Mouse (Mus musculus) kidney, embryonic 15.5 days (tissue): ENCODE measurements around the gene Cdk2. TPM values are rescaled to one million over a fixed set of nuclear protein-coding genes. Genes with fewer than 3 reads are reported as not detected.
"Not testable (repeated sequence)": the region's sequence is repeated elsewhere in the genome, so short reads cannot be mapped to it uniquely, and the experiment has no call there.

Experiments
- ATAC-seq: fragments of 200-750 bp; cut with Nextera tagmentation; replicated peaks from 2 replicates; pipeline ENCODE4 v1.8.0; 2017; ENCODE audit warnings: moderate TSS enrichment; ENCODE audit not compliant: low FRiP score
- H3K27ac ChIP-seq: fragments of 300-500 bp; sonication (generic); 2 replicates; pipeline ENCODE4 v1.5.1; 2015; ENCODE audit warnings: mild to moderate bottlenecking, inconsistent platforms
- H3K27me3 ChIP-seq: fragments of 300-500 bp; sonication (generic); 2 replicates; pipeline ENCODE4 v1.6.1; 2015; ENCODE audit warnings: inconsistent platforms
- H3K36me3 ChIP-seq: fragments of 300-500 bp; sonication (generic); 2 replicates; pipeline ENCODE4 v1.6.1; 2015; ENCODE audit warnings: inconsistent platforms
- H3K4me1 ChIP-seq: fragments of 300-500 bp; sonication (generic); 2 replicates; pipeline ENCODE4 v1.6.1; 2015; ENCODE audit warnings: inconsistent platforms
- H3K4me2 ChIP-seq: fragments of 300-500 bp; sonication (generic); 2 replicates; pipeline ENCODE4 v1.6.1; 2015; ENCODE audit warnings: moderate library complexity, mild to moderate bottlenecking, inconsistent platforms
- H3K4me3 ChIP-seq: fragments of 300-500 bp; sonication (generic); replicated peaks from 2 replicates; pipeline ENCODE4 v1.5.1; 2015; ENCODE audit warnings: mild to moderate bottlenecking, inconsistent platforms
- H3K9ac ChIP-seq: fragments of 300-500 bp; sonication (generic); 2 replicates; pipeline ENCODE4 v1.6.1; 2015; ENCODE audit warnings: mild to moderate bottlenecking, inconsistent platforms
- H3K9me3 ChIP-seq: fragments of 300-500 bp; sonication (generic); replicated peaks from 2 replicates; pipeline ENCODE4 v1.6.1; 2016; ENCODE audit warnings: inconsistent platforms
- WGBS: fragments of 180-500 bp; shearing (Covaris S2); methylation state at CpG from one replicate; pipeline ENCODE4 v1.1.7; 2015; ENCODE audit warnings: mixed read lengths; 5-methylcytosine and 5-hydroxymethylcytosine counted together
- polyA plus RNA-seq: library from polyadenylated mRNA; unstranded; fragments of >200 nt; fragmentation: Nextera tagmentation; extraction: Ambion mirVana; gene quantifications from 2 replicates; pipeline ENCODE4 v1.2.1, GENCODE M21; 2015

Cdk2 gene
- polyA plus RNA-seq, 1 experiment from 2014 or later: 107 TPM

- 59% methylated on average over 2 of the region's 2 CpGs for WGBS
- Histone ChIP-seq H3K36me3 (no peaks in the 10 kb centered on the region), H3K4me2 (no peak overlapping the region), H3K9ac (no peak overlapping the region), H3K27ac (no peak overlapping the region), H3K4me1 (peaks cover 34% of the 10 kb centered on the region), H3K4me3 (no peak overlapping the region), H3K27me3 (peaks cover 20% of the 10 kb centered on the region), H3K9me3 (no peaks in the 10 kb centered on the region)
- no peak for ATAC-seq
Observed at GRCm38 (mm10) chr10:128740296-128740695, 35.5 kb upstream of the Cdk2 start.

GRCm38 (mm10) chr10:128737435-128737834 is 32.6 kb upstream of the Cdk2 start:
- Histone ChIP-seq H3K4me3 (peak overlapping the region; percentile 27), H3K9ac (0 out of 2 replicates have a peak overlapping the region, but pooled peaks have one; percentile 31)
- WGBS: 6% methylated on average over 15 of the region's 15 CpGs

GRCm38 (mm10) chr10:128731992-128732391 is 27.2 kb upstream of the Cdk2 start:
- Histone ChIP-seq H3K4me2 (no peak overlapping the region), H3K36me3 (no peaks in the 10 kb centered on the region; the same call in 1 of the 2 replicates), H3K4me3 (no peak overlapping the region), H3K9ac (no peak overlapping the region), H3K4me1 (peaks cover 5% of the 10 kb centered on the region), H3K27me3 (no peaks in the 10 kb centered on the region), H3K27ac (no peak overlapping the region), H3K9me3 (no peaks in the 10 kb centered on the region)
- ATAC-seq: no peak

More at GRCm38 (mm10) chr10:128737435-128737834, 32.6 kb upstream of the Cdk2 start:
- H3K4me1 ChIP-seq: peaks cover 8% of the 10 kb centered on the region; the same call in 1 of the 2 replicates
- no peaks in the 10 kb centered on the region; the same call in 1 of the 2 replicates for H3K36me3 ChIP-seq
- no peak overlapping the region for H3K27ac ChIP-seq
- H3K27me3 ChIP-seq: peaks cover 9% of the 10 kb centered on the region
- H3K4me2 ChIP-seq: peak overlapping the region; percentile 58
- ATAC-seq: peak; percentile 83
- H3K9me3 ChIP-seq: no peaks in the 10 kb centered on the region

GRCm38 (mm10) chr10:128731002-128731433 is 26.2 kb upstream of the Cdk2 start:
- H3K36me3 ChIP-seq: no peaks in the 10 kb centered on the region; the same call in 1 of the 2 replicates
- H3K27me3 ChIP-seq: no peaks in the 10 kb centered on the region
- 0 out of 2 replicates have a peak overlapping the region, but pooled peaks have one; percentile 13 for H3K27ac ChIP-seq
- H3K4me1 ChIP-seq: peaks cover 5% of the 10 kb centered on the region
- 19% methylated on average over 10 of the region's 10 CpGs for WGBS
- peak overlapping the region; percentile 35; the same call in 1 of the 2 replicates for H3K4me2 ChIP-seq
- H3K4me3 ChIP-seq: no peak overlapping the region
- 0 out of 2 replicates have a peak overlapping the region, but pooled peaks have one; percentile 7 for H3K9ac ChIP-seq
- ATAC-seq: peak; percentile 61; the same call in 1 of the 2 replicates
- no peaks in the 10 kb centered on the region for H3K9me3 ChIP-seq

GRCm38 (mm10) chr10:128728059-128728458 is 23.2 kb upstream of the Cdk2 start:
- H3K36me3 ChIP-seq: no peaks in the 10 kb centered on the region; the same call in 1 of the 2 replicates
- H3K4me1 ChIP-seq: peaks cover 5% of the 10 kb centered on the region
- H3K4me2 ChIP-seq: no peak overlapping the region
- H3K9me3 ChIP-seq: no peaks in the 10 kb centered on the region
- ATAC-seq: no peak
- no peak overlapping the region for H3K9ac ChIP-seq
- H3K4me3 ChIP-seq: no peak overlapping the region
- 85% methylated on average over 5 of the region's 5 CpGs for WGBS
- no peak overlapping the region for H3K27ac ChIP-seq
- no peaks in the 10 kb centered on the region for H3K27me3 ChIP-seq

GRCm38 (mm10) chr10:128725466-128725865 is 20.6 kb upstream of the Cdk2 start:
- H3K27me3 ChIP-seq, H3K9ac ChIP-seq, ATAC-seq, H3K27ac ChIP-seq, H3K36me3 ChIP-seq, H3K4me3 ChIP-seq, H3K9me3 ChIP-seq, H3K4me2 ChIP-seq, H3K4me1 ChIP-seq: not testable (repeated sequence)
- 87% methylated on average over 3 of the region's 4 CpGs for WGBS

GRCm38 (mm10) chr10:128715559-128716537 is 11.0 kb upstream of the Cdk2 start:
- no peak overlapping the region for H3K27ac ChIP-seq
- no peak overlapping the region for H3K4me3 ChIP-seq
- no peaks in the 10 kb centered on the region for H3K27me3 ChIP-seq
- H3K4me2 ChIP-seq: no peak overlapping the region
- WGBS: 88% methylated on average over 19 of the region's 19 CpGs
- H3K9me3 ChIP-seq: no peaks in the 10 kb centered on the region
- H3K9ac ChIP-seq: no peak overlapping the region
- no peak for ATAC-seq
- H3K4me1 ChIP-seq: no peaks in the 10 kb centered on the region
- H3K36me3 ChIP-seq: no peaks in the 10 kb centered on the region

- H3K27ac ChIP-seq, H3K9ac ChIP-seq: not testable (repeated sequence)
Observed at GRCm38 (mm10) chr10:128711318-128711717, 6.5 kb upstream of the Cdk2 start.

GRCm38 (mm10) chr10:128705317-128705693 is 474 bp upstream of the Cdk2 start:
- peak overlapping the region; percentile 34 for H3K9ac ChIP-seq
- H3K9me3 ChIP-seq: no peaks in the 10 kb centered on the region
- H3K4me3 ChIP-seq: peak overlapping the region; percentile 74
- 8% methylated on average over 11 of the region's 11 CpGs for WGBS
- peak; percentile 15; the same call in 1 of the 2 replicates for ATAC-seq
- peaks cover 29% of the 10 kb centered on the region for H3K36me3 ChIP-seq
- no peaks in the 10 kb centered on the region for H3K27me3 ChIP-seq
- H3K4me1 ChIP-seq: peaks cover 32% of the 10 kb centered on the region
- H3K4me2 ChIP-seq: peak overlapping the region; percentile 66
- H3K27ac ChIP-seq: peak overlapping the region; percentile 99

More at GRCm38 (mm10) chr10:128711318-128711717, 6.5 kb upstream of the Cdk2 start:
- not testable (repeated sequence) for H3K4me1 ChIP-seq, H3K9me3 ChIP-seq, H3K27me3 ChIP-seq, H3K36me3 ChIP-seq, H3K4me2 ChIP-seq, ATAC-seq, H3K4me3 ChIP-seq
- WGBS: 94% methylated on average over 7 of the region's 7 CpGs

GRCm38 (mm10) chr10:128703895-128704294 is 936 bp downstream of the Cdk2 start, which contains the start of gene Pmel:
Pmel (plus strand) TSS chr10:128704195.
- H3K27ac ChIP-seq: peak within 1 kb of the TSS; percentile 99
- H3K9ac ChIP-seq: peak within 1 kb of the TSS; percentile 79
- no peak; the same call in 1 of the 2 replicates for ATAC-seq
- H3K4me3 ChIP-seq: peak within 1 kb of the TSS; percentile 74
- H3K36me3 ChIP-seq: peaks cover 43% of the 10 kb centered on the region
- no peaks in the 10 kb centered on the region for H3K27me3 ChIP-seq
- H3K4me2 ChIP-seq: peak within 1 kb of the TSS; percentile 66
- H3K9me3 ChIP-seq: no peaks in the 10 kb centered on the region
- peaks cover 32% of the 10 kb centered on the region for H3K4me1 ChIP-seq
- 8% methylated on average over 4 of the region's 4 CpGs for WGBS

- Histone ChIP-seq H3K4me3 (no peak overlapping the region), H3K4me1 (peaks cover 32% of the 10 kb centered on the region), H3K27me3 (no peaks in the 10 kb centered on the region), H3K9me3 (no peaks in the 10 kb centered on the region), H3K4me2 (no peak overlapping the region), H3K27ac (no peak overlapping the region), H3K9ac (no peak overlapping the region), H3K36me3 (peaks cover 55% of the 10 kb centered on the region)
- no peak for ATAC-seq
- WGBS: 67% methylated on average over 6 of the region's 6 CpGs
Observed at GRCm38 (mm10) chr10:128702328-128703007, 2.4 kb downstream of the Cdk2 start.
